In the genomic region with DNA sequence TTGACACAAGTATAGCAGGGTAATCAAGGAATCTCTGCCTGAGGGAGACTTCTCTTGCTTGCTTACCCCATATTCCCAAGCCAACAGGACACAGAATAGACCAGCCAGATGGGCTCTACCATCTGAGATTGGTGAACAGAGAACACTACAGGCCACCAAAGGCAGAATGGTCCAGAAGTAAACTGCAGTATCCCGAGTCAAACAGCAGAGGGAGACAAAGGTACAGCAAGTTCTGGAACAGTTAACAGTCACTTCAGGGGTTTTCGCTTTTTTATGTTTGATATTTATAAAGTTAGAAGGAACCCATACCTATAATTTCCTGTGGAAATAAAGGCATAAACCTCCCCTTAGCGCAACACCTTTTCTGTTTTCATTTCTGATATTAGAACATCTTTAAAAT, we compare ENCODE assay signal across 10 mouse cellular contexts.
DNase-seq lines count a peak whose midpoint lies in the region; ATAC-seq lines count a peak whose summit lies in the region.
"Had no signal": no experiment of that assay in that cellular context is flagged by ENCODE, and none has a peak within 500 bp of the region (broad histone marks: within the 10 kb centered on the region; RNA-seq: fewer than 3 reads in every experiment).

No protein-coding gene starts in this region.

- H3K27me3 ChIP-seq in hindbrain, embryonic 14.5 days (ENCODE audit: control insufficient read depth, insufficient read depth, low read length): no peaks in the 10 kb centered on the region
- H3K27me3 ChIP-seq in hindbrain, embryonic 16.5 days (replicated peaks; ENCODE audit: control insufficient read depth, insufficient read depth, low read length): no peaks in the 10 kb centered on the region
- no peaks in the 10 kb centered on the region for H3K27me3 ChIP-seq in intestine, embryonic 16.5 days (replicated peaks; ENCODE audit: control insufficient read depth, insufficient read depth, low read length)
- H3K27me3 ChIP-seq: forebrain, embryonic 13.5 days had no signal

- H3K9me3 ChIP-seq in hindbrain, embryonic 14.5 days (ENCODE audit: control insufficient read depth, low read length): peaks cover 13% of the 10 kb centered on the region
- peaks cover 9% of the 10 kb centered on the region for H3K9me3 ChIP-seq in hindbrain, embryonic 16.5 days (ENCODE audit: control insufficient read depth, low read length)
- H3K9me3 ChIP-seq in intestine, embryonic 16.5 days (ENCODE audit: control insufficient read depth, low read length): 0 out of 2 replicates have a peak, but pooled peaks cover 7% of the 10 kb centered on the region

- no peak for ATAC-seq in hindbrain, embryonic 14.5 days (ENCODE audit: low FRiP score)
- ATAC-seq in hindbrain, embryonic 16.5 days: no peak
- no peak for ATAC-seq in intestine, embryonic 16.5 days
- ATAC-seq: forebrain, embryonic 13.5 days had no signal

- WGBS in hindbrain, embryonic 14.5 days: 36% methylated on average over 3 of the region's 3 CpGs
- WGBS in hindbrain, embryonic 16.5 days: 38% methylated on average over 3 of the region's 3 CpGs
- WGBS in intestine, embryonic 16.5 days: 35% methylated on average over 3 of the region's 3 CpGs

- DNase-seq in hindbrain, embryonic 14.5 days (ENCODE audit: low spot score): peak; percentile 24
- peak; percentile 8 for DNase-seq in urinary bladder, postnatal 14 days (ENCODE audit: low spot score)
- no peak for DNase-seq in urinary bladder, postnatal 25 days (ENCODE audit: low spot score)
- DNase-seq in gonadal fat pad, adult 2 months (ENCODE audit: low read depth): peak; percentile 3
- no peak for DNase-seq in heart, adult 11 months
- no peak for DNase-seq in B cell, adult 2 months
- DNase-seq: lung, postnatal 10 days had no signal

- no peak overlapping the region for H3K4me2 ChIP-seq in hindbrain, embryonic 14.5 days (replicated peaks)
- H3K4me2 ChIP-seq in hindbrain, embryonic 16.5 days (ENCODE audit: low read length): no peak overlapping the region
- no peak overlapping the region for H3K4me2 ChIP-seq in intestine, embryonic 16.5 days (ENCODE audit: low read depth, low read length)
- H3K4me2 ChIP-seq: forebrain, embryonic 13.5 days had no signal

- no peak overlapping the region for H3K27ac ChIP-seq in hindbrain, embryonic 14.5 days
- no peak overlapping the region for H3K27ac ChIP-seq in hindbrain, embryonic 16.5 days (ENCODE audit: low read depth, low read length)
- H3K27ac ChIP-seq in intestine, embryonic 16.5 days (ENCODE audit: low read length): no peak overlapping the region
- H3K27ac ChIP-seq: forebrain, embryonic 13.5 days had no signal

- H3K36me3 ChIP-seq in hindbrain, embryonic 14.5 days (replicated peaks; ENCODE audit: control insufficient read depth, insufficient read depth): no peaks in the 10 kb centered on the region
- H3K36me3 ChIP-seq in hindbrain, embryonic 16.5 days (ENCODE audit: control insufficient read depth, insufficient read depth, low read length): no peaks in the 10 kb centered on the region
- no peaks in the 10 kb centered on the region for H3K36me3 ChIP-seq in intestine, embryonic 16.5 days (ENCODE audit: control insufficient read depth, insufficient read depth, low read length)

- H3K4me1 ChIP-seq in hindbrain, embryonic 14.5 days (replicated peaks; ENCODE audit: control insufficient read depth, insufficient read depth, low read length): no peaks in the 10 kb centered on the region
- no peaks in the 10 kb centered on the region for H3K4me1 ChIP-seq in hindbrain, embryonic 16.5 days (ENCODE audit: control insufficient read depth, insufficient read depth, low read depth, low read length)
- no peaks in the 10 kb centered on the region for H3K4me1 ChIP-seq in intestine, embryonic 16.5 days (ENCODE audit: control insufficient read depth, insufficient read depth, low read length)
- H3K4me1 ChIP-seq: forebrain, embryonic 13.5 days had no signal

- H3K4me3 ChIP-seq in hindbrain, embryonic 14.5 days (replicated peaks; ENCODE audit: low read length): no peak overlapping the region
- no peak overlapping the region for H3K4me3 ChIP-seq in hindbrain, embryonic 16.5 days (ENCODE audit: low read length)
- no peak overlapping the region for H3K4me3 ChIP-seq in intestine, embryonic 16.5 days (ENCODE audit: low read length)
- H3K4me3 ChIP-seq: forebrain, embryonic 13.5 days had no signal

- H3K9ac ChIP-seq in hindbrain, embryonic 14.5 days: no peak overlapping the region
- H3K9ac ChIP-seq in hindbrain, embryonic 16.5 days (ENCODE audit: low read depth, low read length): no peak overlapping the region
- H3K9ac ChIP-seq in intestine, embryonic 16.5 days (ENCODE audit: low read depth, low read length): no peak overlapping the region
- H3K9ac ChIP-seq: forebrain, embryonic 13.5 days had no signal

Comparison
In these comparisons a context has a peak if more than half of its experiments do, and no peak if none do; other contexts are left out.
1. DNase-seq: peak in hindbrain, embryonic 14.5 days (single experiment), urinary bladder, postnatal 14 days (single experiment) and gonadal fat pad, adult 2 months (single experiment); none in urinary bladder, postnatal 25 days (single experiment), heart, adult 11 months (single experiment) and B cell, adult 2 months (0 of 2).